Mouse (Mus musculus) neural tube, embryonic 12.5 days (tissue): Measurements from ENCODE around the gene Ercc2. TPM values are rescaled to one million over a fixed set of nuclear protein-coding genes. Genes with fewer than 3 reads are reported as not detected.

Source experiments
- ATAC-seq: fragments of 200-750 bp; cut with Nextera tagmentation; 2 replicates; pipeline ENCODE4 v1.8.0; 2017; ENCODE audit warnings: low read depth, mild to moderate bottlenecking, moderate TSS enrichment, moderate library complexity; ENCODE audit not compliant: low FRiP score
- H3K27ac ChIP-seq: fragments of 300-500 bp; sonication (generic); 2 replicates; pipeline ENCODE4 v1.5.1; 2016
- H3K27me3 ChIP-seq: fragments of 300-500 bp; sonication (generic); replicated peaks from 2 replicates; pipeline ENCODE4 v1.6.1; 2016; ENCODE audit warnings: mild to moderate bottlenecking
- H3K36me3 ChIP-seq: fragments of 300-500 bp; sonication (generic); 2 replicates; pipeline ENCODE4 v1.6.1; 2016; ENCODE audit warnings: mild to moderate bottlenecking
- H3K4me1 ChIP-seq: fragments of 300-500 bp; sonication (generic); 2 replicates; pipeline ENCODE4 v1.6.1; 2016
- H3K4me2 ChIP-seq: fragments of 300-500 bp; sonication (generic); replicated peaks from 2 replicates; pipeline ENCODE4 v1.6.1; 2016; ENCODE audit warnings: mild to moderate bottlenecking
- H3K4me3 ChIP-seq: fragments of 300-500 bp; sonication (generic); 2 replicates; pipeline ENCODE4 v1.5.1; 2016
- H3K9ac ChIP-seq: fragments of 300-500 bp; sonication (generic); 2 replicates; pipeline ENCODE4 v1.6.1; 2016; ENCODE audit warnings: mild to moderate bottlenecking
- H3K9me3 ChIP-seq: fragments of 300-500 bp; sonication (generic); 2 replicates; pipeline ENCODE4 v1.6.1; 2016; ENCODE audit warnings: mild to moderate bottlenecking
- WGBS: fragments of 180-500 bp; shearing (Covaris S2); methylation state at CpG from one replicate; pipeline ENCODE4 v1.1.7; 2016; 5-methylcytosine and 5-hydroxymethylcytosine counted together
- polyA plus RNA-seq: library from polyadenylated mRNA; unstranded; fragments of >200 nt; fragmentation: Nextera tagmentation; extraction: Ambion mirVana; gene quantifications from 2 replicates; pipeline ENCODE4 v1.2.1, GENCODE M21; 2016

Gene Ercc2
- polyA plus RNA-seq, 1 experiment from 2014 or later, result 24.0 TPM

- ATAC-seq, result no peak
- WGBS, result 60% methylated on average over 4 of the region's 4 CpGs
- Histone ChIP-seq H3K27ac (no peak overlapping the region), H3K4me1 (peaks cover 29% of the 10 kb centered on the region), H3K9me3 (no peaks in the 10 kb centered on the region), H3K4me3 (no peak overlapping the region), H3K36me3 (peaks cover 8% of the 10 kb centered on the region), H3K4me2 (peak overlapping the region; percentile 99; the same call in 1 of the 2 replicates), H3K27me3 (no peaks in the 10 kb centered on the region), H3K9ac (no peak overlapping the region)
Measured at GRCm38 (mm10) chr7:19362276-19362675, 19.5 kb upstream of the Ercc2 start.

GRCm38 (mm10) chr7:19363881-19364280 lies 17.9 kb upstream of the Ercc2 start:
- ATAC-seq, result no peak
- 6% methylated on average over 18 of the region's 18 CpGs for WGBS
- peak overlapping the region; percentile 18; the same call in 1 of the 2 replicates for H3K4me2 ChIP-seq
- H3K9me3 ChIP-seq, result no peaks in the 10 kb centered on the region
- H3K36me3 ChIP-seq, result no peaks in the 10 kb centered on the region
- H3K9ac ChIP-seq, result no peak overlapping the region
- 0 out of 2 replicates have a peak, but pooled peaks cover 4% of the 10 kb centered on the region for H3K27me3 ChIP-seq
- H3K27ac ChIP-seq, result no peak overlapping the region
- H3K4me3 ChIP-seq, result no peak overlapping the region
- H3K4me1 ChIP-seq, result peaks cover 19% of the 10 kb centered on the region

- H3K27ac ChIP-seq, result no peak overlapping the region
- H3K27me3 ChIP-seq, result 0 out of 2 replicates have a peak, but pooled peaks cover 8% of the 10 kb centered on the region
- no peaks in the 10 kb centered on the region for H3K36me3 ChIP-seq
- no peak for ATAC-seq
- no peak overlapping the region for H3K4me3 ChIP-seq
- H3K9ac ChIP-seq, result no peak overlapping the region
- 80% methylated on average over 4 of the region's 4 CpGs for WGBS
- H3K4me2 ChIP-seq, result no peak overlapping the region
- H3K9me3 ChIP-seq, result no peaks in the 10 kb centered on the region
- H3K4me1 ChIP-seq, result peaks cover 18% of the 10 kb centered on the region
Measured at GRCm38 (mm10) chr7:19365376-19365775, 16.4 kb upstream of the Ercc2 start.

- Histone ChIP-seq H3K9me3 (no peaks in the 10 kb centered on the region), H3K9ac (no peak overlapping the region), H3K4me2 (no peak overlapping the region), H3K4me1 (peaks cover 4% of the 10 kb centered on the region; the same call in 1 of the 2 replicates), H3K4me3 (no peak overlapping the region), H3K36me3 (no peaks in the 10 kb centered on the region), H3K27ac (no peak overlapping the region), H3K27me3 (0 out of 2 replicates have a peak, but pooled peaks cover 8% of the 10 kb centered on the region)
- 24% methylated on average over 16 of the region's 16 CpGs for WGBS
- no peak for ATAC-seq
Measured at GRCm38 (mm10) chr7:19368380-19368779, 13.4 kb upstream of the Ercc2 start.

GRCm38 (mm10) chr7:19369823-19370425 lies 11.9 kb upstream of the Ercc2 start:
- Histone ChIP-seq H3K4me3 (peak overlapping the region; percentile 38), H3K4me1 (peaks cover 4% of the 10 kb centered on the region; the same call in 1 of the 2 replicates), H3K27ac (no peak overlapping the region), H3K27me3 (0 out of 2 replicates have a peak, but pooled peaks cover 8% of the 10 kb centered on the region), H3K9me3 (no peaks in the 10 kb centered on the region), H3K9ac (peak overlapping the region; percentile 62), H3K4me2 (peak overlapping the region; percentile 74), H3K36me3 (no peaks in the 10 kb centered on the region)
- WGBS, result 10% methylated on average over 46 of the region's 46 CpGs
- peak; percentile 76 for ATAC-seq

- Histone ChIP-seq H3K4me3 (no peak overlapping the region), H3K27me3 (0 out of 2 replicates have a peak, but pooled peaks cover 8% of the 10 kb centered on the region), H3K27ac (no peak overlapping the region), H3K36me3 (peaks cover 5% of the 10 kb centered on the region), H3K4me1 (peaks cover 4% of the 10 kb centered on the region; the same call in 1 of the 2 replicates), H3K4me2 (no peak overlapping the region), H3K9ac (no peak overlapping the region), H3K9me3 (no peaks in the 10 kb centered on the region)
- WGBS, result 83% methylated on average over 2 of the region's 2 CpGs
- ATAC-seq, result no peak
Measured at GRCm38 (mm10) chr7:19373367-19373766, 8.4 kb upstream of the Ercc2 start.

GRCm38 (mm10) chr7:19375368-19375767 lies 6.4 kb upstream of the Ercc2 start:
- Histone ChIP-seq H3K36me3 (peaks cover 5% of the 10 kb centered on the region), H3K4me1 (no peaks in the 10 kb centered on the region), H3K9me3 (no peaks in the 10 kb centered on the region), H3K4me3 (no peak overlapping the region), H3K27me3 (no peaks in the 10 kb centered on the region), H3K9ac (no peak overlapping the region), H3K27ac (no peak overlapping the region), H3K4me2 (no peak overlapping the region)
- ATAC-seq, result no peak
- WGBS, result 74% methylated on average over 18 of the region's 18 CpGs

GRCm38 (mm10) chr7:19376019-19376418 lies 5.8 kb upstream of the Ercc2 start:
- no peak overlapping the region for H3K27ac ChIP-seq
- no peak overlapping the region for H3K4me2 ChIP-seq
- H3K9ac ChIP-seq, result no peak overlapping the region
- no peaks in the 10 kb centered on the region for H3K4me1 ChIP-seq
- H3K36me3 ChIP-seq, result peaks cover 5% of the 10 kb centered on the region
- no peak overlapping the region for H3K4me3 ChIP-seq
- WGBS, result 91% methylated on average over 4 of the region's 4 CpGs
- no peak for ATAC-seq
- H3K9me3 ChIP-seq, result no peaks in the 10 kb centered on the region
- H3K27me3 ChIP-seq, result no peaks in the 10 kb centered on the region

- H3K4me1 ChIP-seq, result peaks cover 8% of the 10 kb centered on the region
Measured at GRCm38 (mm10) chr7:19378049-19378448, 3.8 kb upstream of the Ercc2 start.

GRCm38 (mm10) chr7:19382166-19382541 lies 344 bp downstream of the Ercc2 start:
- Histone ChIP-seq H3K27me3 (no peaks in the 10 kb centered on the region), H3K4me2 (peak overlapping the region; percentile 75), H3K4me1 (peaks cover 18% of the 10 kb centered on the region), H3K9me3 (no peaks in the 10 kb centered on the region), H3K36me3 (peaks cover 36% of the 10 kb centered on the region), H3K9ac (peak overlapping the region; percentile 87), H3K27ac (no peak overlapping the region), H3K4me3 (peak overlapping the region; percentile 94)
- 1% methylated on average over 32 of the region's 37 CpGs for WGBS
- peak; percentile 54 for ATAC-seq

More at GRCm38 (mm10) chr7:19378049-19378448, 3.8 kb upstream of the Ercc2 start:
- Histone ChIP-seq H3K27me3 (no peaks in the 10 kb centered on the region), H3K36me3 (peaks cover 5% of the 10 kb centered on the region), H3K4me3 (no peak overlapping the region), H3K9me3 (no peaks in the 10 kb centered on the region), H3K4me2 (no peak overlapping the region), H3K27ac (no peak overlapping the region), H3K9ac (no peak overlapping the region)
- WGBS, result 78% methylated on average over 8 of the region's 8 CpGs
- no peak for ATAC-seq

GRCm38 (mm10) chr7:19383708-19384107 lies 1.9 kb downstream of the Ercc2 start:
- H3K4me3 ChIP-seq, result no peak overlapping the region
- no peaks in the 10 kb centered on the region for H3K27me3 ChIP-seq
- no peak overlapping the region for H3K9ac ChIP-seq
- H3K27ac ChIP-seq, result no peak overlapping the region
- peaks cover 50% of the 10 kb centered on the region for H3K36me3 ChIP-seq
- no peak for ATAC-seq
- H3K4me1 ChIP-seq, result peaks cover 20% of the 10 kb centered on the region
- WGBS, result 91% methylated on average over 9 of the region's 9 CpGs
- no peaks in the 10 kb centered on the region for H3K9me3 ChIP-seq
- 0 out of 2 replicates have a peak overlapping the region, but pooled peaks have one; percentile 75 for H3K4me2 ChIP-seq

- H3K36me3 ChIP-seq, result peaks cover 98% of the 10 kb centered on the region
- no peak overlapping the region for H3K27ac ChIP-seq
- 0 out of 2 replicates have a peak overlapping the region, but pooled peaks have one; percentile 21 for H3K9ac ChIP-seq
- peaks cover 7% of the 10 kb centered on the region for H3K4me1 ChIP-seq
- 68% methylated on average over 10 of the region's 10 CpGs for WGBS
- H3K27me3 ChIP-seq, result no peaks in the 10 kb centered on the region
- H3K4me3 ChIP-seq, result no peak overlapping the region
- no peak overlapping the region for H3K4me2 ChIP-seq
- H3K9me3 ChIP-seq, result no peaks in the 10 kb centered on the region
- ATAC-seq, result peak; percentile 50; the same call in 1 of the 2 replicates
Measured at GRCm38 (mm10) chr7:19388699-19389413, 7.0 kb downstream of the Ercc2 start.
